Mouse (Mus musculus) heart, postnatal 0 days (tissue): Measurements from ENCODE around the gene Unc119. TPM values are rescaled to one million over a fixed set of nuclear protein-coding genes. Genes with fewer than 3 reads are reported as not detected.

ENCODE experiments used
- ATAC-seq: fragments of 200-750 bp; cut with Nextera tagmentation; 2 replicates; pipeline ENCODE4 v1.8.0; 2017; ENCODE audit warnings: low read depth, moderate number of reproducible peaks, moderate library complexity; ENCODE audit not compliant: insufficient read depth
- DNase-seq: peaks from one replicate; pipeline ENCODE4 v3.0.0-alpha.2; 2016; ENCODE audit warnings: low spot score
- H3K27ac ChIP-seq: fragments of 300-500 bp; sonication (generic); 2 replicates; pipeline ENCODE4 v1.5.1; 2014; ENCODE audit warnings: low read depth, mild to moderate bottlenecking
- H3K27me3 ChIP-seq: fragments of 300-500 bp; sonication (generic); 2 replicates; pipeline ENCODE4 v1.6.1; 2014; ENCODE audit warnings: low read length, mixed read lengths; ENCODE audit not compliant: control insufficient read depth, insufficient read depth
- H3K36me3 ChIP-seq: fragments of 300-500 bp; sonication (generic); replicated peaks from 2 replicates; pipeline ENCODE4 v1.6.1; 2014; ENCODE audit warnings: low read length, mixed read lengths; ENCODE audit not compliant: control insufficient read depth, insufficient read depth
- H3K4me1 ChIP-seq: fragments of 300-500 bp; sonication (generic); 2 replicates; pipeline ENCODE4 v1.6.1; 2014; ENCODE audit warnings: antibody characterized with exemption; ENCODE audit not compliant: control insufficient read depth, insufficient read depth
- H3K4me2 ChIP-seq: fragments of 300-500 bp; sonication (generic); 2 replicates; pipeline ENCODE4 v1.6.1; 2014; ENCODE audit warnings: low read depth, mild to moderate bottlenecking, low read length, moderate library complexity
- H3K4me3 ChIP-seq: fragments of 300-500 bp; sonication (generic); 2 replicates; pipeline ENCODE4 v1.5.1; 2014; ENCODE audit warnings: low read depth, low read length
- H3K9ac ChIP-seq: fragments of 300-500 bp; sonication (generic); replicated peaks from 2 replicates; pipeline ENCODE4 v1.6.1; 2014; ENCODE audit warnings: low read depth, low read length, mixed read lengths
- H3K9me3 ChIP-seq: fragments of 300-500 bp; sonication (generic); replicated peaks from 2 replicates; pipeline ENCODE4 v1.6.1; 2016; ENCODE audit warnings: low read length; ENCODE audit not compliant: control insufficient read depth
- CTCF ChIP-seq: IDR thresholded peaks from 2 replicates; pipeline ENCODE4 v1.5.1; 2016; ENCODE audit warnings: antibody characterized with exemption, control low read depth, low read depth
- EP300 ChIP-seq: IDR thresholded peaks from 2 replicates; pipeline ENCODE4 v1.6.1; 2016; ENCODE audit warnings: antibody characterized with exemption, low read depth
- WGBS: fragments of 180-500 bp; shearing (Covaris S2); extraction: QIAGEN DNeasy Blood & Tissue Kit; methylation state at CpG from one replicate; pipeline ENCODE4 v1.1.7; 2014; 5-methylcytosine and 5-hydroxymethylcytosine counted together
- polyA plus RNA-seq: library from polyadenylated mRNA; unstranded; fragments of >200 nt; fragmentation: Nextera tagmentation; extraction: Ambion mirVana; gene quantifications from 2 replicates; pipeline ENCODE4 v1.2.1, GENCODE M21; 2015
- total RNA-seq: library from RNA; depleted of rRNA; stranded (reverse); fragments of >200 nt; gene quantifications from 2 replicates; pipeline ENCODE4 v1.2.3, GENCODE M21; 2014; ENCODE audit warnings: low replicate concordance

Gene Unc119
- total and polyA plus RNA-seq, 2 experiments from 2014 or later: 20.9 to 57.3 TPM

- H3K27me3 ChIP-seq: 0 out of 2 replicates have a peak, but pooled peaks cover 2% of the 10 kb centered on the region
- no peak overlapping the region for H3K4me2 ChIP-seq
- H3K27ac ChIP-seq: no peak overlapping the region
- H3K4me3 ChIP-seq: no peak overlapping the region
- no peaks in the 10 kb centered on the region for H3K4me1 ChIP-seq
- TF ChIP-seq CTCF: no peak
- WGBS: 43% methylated on average over 11 of the region's 12 CpGs
- H3K9ac ChIP-seq: no peak overlapping the region
- DNase-seq (no peak), ATAC-seq (no peak)
- no peaks in the 10 kb centered on the region for H3K9me3 ChIP-seq
- H3K36me3 ChIP-seq: no peaks in the 10 kb centered on the region
Observed at GRCm38 (mm10) chr11:78377549-78378159, 34.4 kb downstream of the Unc119 start.

- WGBS: 56% methylated on average over 4 of the region's 4 CpGs
- H3K4me3 ChIP-seq: no peak overlapping the region
- H3K36me3 ChIP-seq: no peaks in the 10 kb centered on the region
- no peaks in the 10 kb centered on the region for H3K4me1 ChIP-seq
- 0 out of 2 replicates have a peak, but pooled peaks cover 3% of the 10 kb centered on the region for H3K27me3 ChIP-seq
- H3K4me2 ChIP-seq: no peak overlapping the region
- no peaks in the 10 kb centered on the region for H3K9me3 ChIP-seq
- H3K27ac ChIP-seq: no peak overlapping the region
- DNase-seq (no peak), ATAC-seq (no peak)
- no peak overlapping the region for H3K9ac ChIP-seq
- no peak for TF ChIP-seq CTCF
- no peak for TF ChIP-seq EP300
Observed at GRCm38 (mm10) chr11:78380351-78380750, 37.1 kb downstream of the Unc119 start.

- no peaks in the 10 kb centered on the region for H3K4me1 ChIP-seq
- no peak overlapping the region for H3K4me2 ChIP-seq
- 78% methylated on average over 3 of the region's 3 CpGs for WGBS
- H3K36me3 ChIP-seq: no peaks in the 10 kb centered on the region
- no peaks in the 10 kb centered on the region for H3K9me3 ChIP-seq
- 0 out of 2 replicates have a peak, but pooled peaks cover 3% of the 10 kb centered on the region for H3K27me3 ChIP-seq
- H3K4me3 ChIP-seq: no peak overlapping the region
- no peak for DNase-seq
- H3K9ac ChIP-seq: no peak overlapping the region
- TF ChIP-seq CTCF (no peak), EP300 (no peak)
- no peak overlapping the region for H3K27ac ChIP-seq
- no peak for ATAC-seq
Observed at GRCm38 (mm10) chr11:78380996-78381395, 37.7 kb downstream of the Unc119 start.

GRCm38 (mm10) chr11:78382286-78382685 lies 39.0 kb downstream of the Unc119 start:
- 74% methylated on average over 7 of the region's 7 CpGs for WGBS
- TF ChIP-seq CTCF (no peak), EP300 (no peak)
- Histone ChIP-seq H3K4me1 (no peaks in the 10 kb centered on the region), H3K36me3 (no peaks in the 10 kb centered on the region), H3K9ac (no peak overlapping the region), H3K9me3 (no peaks in the 10 kb centered on the region), H3K27ac (no peak overlapping the region), H3K27me3 (0 out of 2 replicates have a peak, but pooled peaks cover 3% of the 10 kb centered on the region), H3K4me2 (no peak overlapping the region), H3K4me3 (no peak overlapping the region)
- ATAC-seq: no peak
- no peak for DNase-seq

- no peak overlapping the region for H3K4me3 ChIP-seq
- H3K4me2 ChIP-seq: no peak overlapping the region
- no peak overlapping the region for H3K9ac ChIP-seq
- no peaks in the 10 kb centered on the region for H3K36me3 ChIP-seq
- no peak for DNase-seq
- no peak for ATAC-seq
- H3K4me1 ChIP-seq: no peaks in the 10 kb centered on the region
- H3K9me3 ChIP-seq: no peaks in the 10 kb centered on the region
- TF ChIP-seq CTCF (no peak), EP300 (no peak)
- no peak overlapping the region for H3K27ac ChIP-seq
- 35% methylated on average over 5 of the region's 5 CpGs for WGBS
- H3K27me3 ChIP-seq: 0 out of 2 replicates have a peak, but pooled peaks cover 3% of the 10 kb centered on the region
Observed at GRCm38 (mm10) chr11:78382701-78383100, 39.4 kb downstream of the Unc119 start.

- no peak for ATAC-seq
- Histone ChIP-seq H3K9ac (no peak overlapping the region), H3K27me3 (0 out of 2 replicates have a peak, but pooled peaks cover 3% of the 10 kb centered on the region), H3K9me3 (no peaks in the 10 kb centered on the region), H3K27ac (no peak overlapping the region), H3K4me1 (no peaks in the 10 kb centered on the region), H3K4me2 (no peak overlapping the region), H3K4me3 (no peak overlapping the region), H3K36me3 (no peaks in the 10 kb centered on the region)
- 78% methylated on average over 10 of the region's 10 CpGs for whole genome bisulfite sequencing
- TF ChIP-seq EP300: no peak
- TF ChIP-seq CTCF: no peak
- DNase-seq: no peak
Observed at GRCm38 (mm10) chr11:78385776-78386175, 42.5 kb downstream of the Unc119 start.
